Mouse (Mus musculus) forebrain, embryonic 16.5 days (tissue): ENCODE results near the gene 4930469K13Rik. TPM values are rescaled to one million over a fixed set of nuclear protein-coding genes. Genes with fewer than 3 reads are reported as not detected.

Experiments
- ATAC-seq: fragments of 200-750 bp; cut with Nextera tagmentation; 2 replicates; pipeline ENCODE4 v1.8.0; 2017; ENCODE audit warnings: mild to moderate bottlenecking, moderate library complexity
- H3K27ac ChIP-seq: fragments of 300-500 bp; sonication (generic); 2 replicates; pipeline ENCODE4 v1.5.1; 2014; ENCODE audit warnings: low read length, control low read depth
- H3K27me3 ChIP-seq: fragments of 300-500 bp; sonication (generic); replicated peaks from 2 replicates; pipeline ENCODE4 v1.6.1; 2014; ENCODE audit warnings: low read length; ENCODE audit not compliant: control insufficient read depth, insufficient read depth
- H3K36me3 ChIP-seq: fragments of 300-500 bp; sonication (generic); 2 replicates; pipeline ENCODE4 v1.6.1; 2014; ENCODE audit not compliant: control insufficient read depth, insufficient read depth
- H3K4me1 ChIP-seq: fragments of 300-500 bp; sonication (generic); replicated peaks from 2 replicates; pipeline ENCODE4 v1.6.1; 2014; ENCODE audit warnings: low read length; ENCODE audit not compliant: control insufficient read depth, insufficient read depth
- H3K4me2 ChIP-seq: fragments of 300-500 bp; sonication (generic); 2 replicates; pipeline ENCODE4 v1.6.1; 2014; ENCODE audit warnings: mild to moderate bottlenecking, low read length, control low read depth
- H3K4me3 ChIP-seq: fragments of 300-500 bp; sonication (generic); replicated peaks from 2 replicates; pipeline ENCODE4 v1.5.1; 2014; ENCODE audit warnings: mild to moderate bottlenecking, low read length, control low read depth
- H3K9ac ChIP-seq: fragments of 300-500 bp; sonication (generic); replicated peaks from 2 replicates; pipeline ENCODE4 v1.6.1; 2014; ENCODE audit warnings: low read depth, low read length, control low read depth
- H3K9me3 ChIP-seq: fragments of 300-500 bp; sonication (generic); 2 replicates; pipeline ENCODE4 v1.6.1; 2016; ENCODE audit warnings: low read length; ENCODE audit not compliant: control insufficient read depth
- WGBS: fragments of 180-500 bp; shearing (Covaris S2); extraction: QIAGEN DNeasy Blood & Tissue Kit; methylation state at CpG from one replicate; pipeline ENCODE4 v1.1.7; 2014; 5-methylcytosine and 5-hydroxymethylcytosine counted together
- polyA plus RNA-seq: library from polyadenylated mRNA; unstranded; fragments of >200 nt; fragmentation: Nextera tagmentation; extraction: Ambion mirVana; gene quantifications from 2 replicates; pipeline ENCODE4 v1.2.1, GENCODE M21; 2015

The 4930469K13Rik gene
- polyA plus RNA-seq, 1 experiment from 2014 or later = not detected

GRCm38 (mm10) chr11:34117581-34117980, 19.2 kb upstream of the 4930469K13Rik start:
- Histone ChIP-seq H3K4me3 (no peak overlapping the region), H3K4me2 (no peak overlapping the region), H3K9me3 (no peaks in the 10 kb centered on the region), H3K4me1 (peaks cover 8% of the 10 kb centered on the region), H3K27ac (no peak overlapping the region), H3K36me3 (no peaks in the 10 kb centered on the region), H3K27me3 (no peaks in the 10 kb centered on the region; the same call in 1 of the 2 replicates), H3K9ac (no peak overlapping the region)
- 91% methylated on average over 3 of the region's 3 CpGs for WGBS
- no peak for ATAC-seq

- H3K27ac ChIP-seq = no peak overlapping the region
- H3K36me3 ChIP-seq = no peaks in the 10 kb centered on the region
- H3K9ac ChIP-seq = no peak overlapping the region
- H3K4me3 ChIP-seq = no peak overlapping the region
- H3K27me3 ChIP-seq = no peaks in the 10 kb centered on the region
- no peak overlapping the region for H3K4me2 ChIP-seq
- H3K9me3 ChIP-seq = no peaks in the 10 kb centered on the region
- no peak for ATAC-seq
- peaks cover 8% of the 10 kb centered on the region for H3K4me1 ChIP-seq
- WGBS = 59% methylated on average over 2 of the region's 2 CpGs
Observed at GRCm38 (mm10) chr11:34116572-34117135, 18.3 kb upstream of the 4930469K13Rik start.

GRCm38 (mm10) chr11:34113760-34114159, 15.4 kb upstream of the 4930469K13Rik start:
- no peaks in the 10 kb centered on the region for H3K36me3 ChIP-seq
- no peak overlapping the region for H3K4me3 ChIP-seq
- no peaks in the 10 kb centered on the region for H3K27me3 ChIP-seq
- no peak overlapping the region for H3K27ac ChIP-seq
- 40% methylated on average over 2 of the region's 2 CpGs for WGBS
- ATAC-seq = peak; percentile 14; the same call in 1 of the 2 replicates
- no peak overlapping the region for H3K9ac ChIP-seq
- no peaks in the 10 kb centered on the region for H3K9me3 ChIP-seq
- no peak overlapping the region for H3K4me2 ChIP-seq
- H3K4me1 ChIP-seq = peaks cover 8% of the 10 kb centered on the region

- Histone ChIP-seq H3K36me3 (no peaks in the 10 kb centered on the region), H3K4me1 (peaks cover 8% of the 10 kb centered on the region), H3K9me3 (no peaks in the 10 kb centered on the region), H3K27me3 (no peaks in the 10 kb centered on the region), H3K9ac (no peak overlapping the region), H3K4me3 (no peak overlapping the region), H3K27ac (no peak overlapping the region), H3K4me2 (no peak overlapping the region)
- WGBS = 8% methylated on average over 4 of the region's 4 CpGs
- ATAC-seq = peak; percentile 98
Observed at GRCm38 (mm10) chr11:34112781-34113380, 14.5 kb upstream of the 4930469K13Rik start.

- Histone ChIP-seq H3K9ac (no peak overlapping the region), H3K36me3 (no peaks in the 10 kb centered on the region), H3K4me1 (peaks cover 8% of the 10 kb centered on the region), H3K4me2 (no peak overlapping the region), H3K4me3 (no peak overlapping the region), H3K27ac (no peak overlapping the region), H3K9me3 (no peaks in the 10 kb centered on the region), H3K27me3 (no peaks in the 10 kb centered on the region)
- no peak for ATAC-seq
- WGBS = 67% methylated on average over 7 of the region's 7 CpGs
Observed at GRCm38 (mm10) chr11:34111940-34112339, 13.6 kb upstream of the 4930469K13Rik start.

GRCm38 (mm10) chr11:34109260-34109659, 10.9 kb upstream of the 4930469K13Rik start:
- Histone ChIP-seq H3K9ac (no peak overlapping the region), H3K4me1 (peaks cover 11% of the 10 kb centered on the region), H3K27ac (no peak overlapping the region), H3K9me3 (no peaks in the 10 kb centered on the region), H3K27me3 (no peaks in the 10 kb centered on the region), H3K4me3 (no peak overlapping the region), H3K4me2 (no peak overlapping the region), H3K36me3 (no peaks in the 10 kb centered on the region)
- no peak for ATAC-seq
- 92% methylated on average over 1 of the region's 1 CpGs for WGBS

- H3K4me2 ChIP-seq = no peak overlapping the region
- H3K4me3 ChIP-seq = no peak overlapping the region
- WGBS = 30% methylated on average over 1 of the region's 1 CpGs
- H3K36me3 ChIP-seq = no peaks in the 10 kb centered on the region
- no peaks in the 10 kb centered on the region for H3K9me3 ChIP-seq
- no peak overlapping the region for H3K9ac ChIP-seq
- H3K4me1 ChIP-seq = 0 out of 2 replicates have a peak, but pooled peaks cover 3% of the 10 kb centered on the region
- ATAC-seq = no peak
- no peak overlapping the region for H3K27ac ChIP-seq
- no peaks in the 10 kb centered on the region for H3K27me3 ChIP-seq
Observed at GRCm38 (mm10) chr11:34104919-34105318, 6.6 kb upstream of the 4930469K13Rik start.

- ATAC-seq = no peak
- H3K36me3 ChIP-seq = no peaks in the 10 kb centered on the region
- H3K4me1 ChIP-seq = 0 out of 2 replicates have a peak, but pooled peaks cover 3% of the 10 kb centered on the region
- no peaks in the 10 kb centered on the region for H3K27me3 ChIP-seq
- H3K9ac ChIP-seq = no peak overlapping the region
- no peak overlapping the region for H3K4me2 ChIP-seq
- H3K4me3 ChIP-seq = no peak overlapping the region
- no peak overlapping the region for H3K27ac ChIP-seq
- WGBS = 91% methylated on average over 4 of the region's 4 CpGs
- no peaks in the 10 kb centered on the region for H3K9me3 ChIP-seq
Observed at GRCm38 (mm10) chr11:34101827-34102226, 3.5 kb upstream of the 4930469K13Rik start.

- Histone ChIP-seq H3K4me1 (no peaks in the 10 kb centered on the region), H3K9ac (no peak overlapping the region), H3K9me3 (no peaks in the 10 kb centered on the region), H3K27me3 (peaks cover 15% of the 10 kb centered on the region), H3K36me3 (no peaks in the 10 kb centered on the region), H3K27ac (no peak overlapping the region), H3K4me2 (no peak overlapping the region), H3K4me3 (no peak overlapping the region)
- no peak for ATAC-seq
- WGBS = 83% methylated on average over 3 of the region's 3 CpGs
Observed at GRCm38 (mm10) chr11:34087064-34087463, 11.3 kb downstream of the 4930469K13Rik start.
